Mouse (Mus musculus) cortical plate, adult 2 months (tissue): ENCODE measurements around the gene Mea1. TPM values are rescaled to one million over a fixed set of nuclear protein-coding genes. Genes with fewer than 3 reads are reported as not detected.

Experiments
- H3K27ac ChIP-seq: fragments of 200-500 bp; 2 replicates; pipeline ENCODE4 v1.5.1; 2012; ENCODE audit warnings: low read length, control low read depth, inconsistent platforms; ENCODE audit not compliant: insufficient read depth
- H3K4me1 ChIP-seq: fragments of 200-500 bp; 2 replicates; pipeline ENCODE4 v1.6.1; 2011; ENCODE audit warnings: low read length; ENCODE audit not compliant: control insufficient read depth, insufficient read depth
- H3K4me3 ChIP-seq: fragments of 200-500 bp; 2 replicates; pipeline ENCODE4 v1.5.1; 2011; ENCODE audit warnings: mild to moderate bottlenecking, low read length, control low read depth; ENCODE audit not compliant: insufficient read depth
- CTCF ChIP-seq: fragments of 200-500 bp; IDR thresholded peaks from 2 replicates; pipeline ENCODE4 v1.5.1; 2011; ENCODE audit warnings: mild to moderate bottlenecking, control low read depth, low read length; ENCODE audit not compliant: insufficient read depth; ENCODE audit errors: extremely low read depth
- POLR2A ChIP-seq: fragments of 200-500 bp; IDR thresholded peaks from 2 replicates; pipeline ENCODE4 v1.6.1; 2011; ENCODE audit warnings: mild to moderate bottlenecking, low read length, control low read depth; ENCODE audit not compliant: insufficient read depth; ENCODE audit errors: extremely low read depth
- polyA plus RNA-seq: library from polyadenylated mRNA; depleted of rRNA; stranded (reverse); fragments of >200 nt; gene quantifications from 2 replicates; pipeline ENCODE4 v1.2.3, GENCODE M21; 2012; rRNA removed

Mea1 gene
- polyA plus RNA-seq, result 154 and 157 TPM in 2 replicates

DNA sequence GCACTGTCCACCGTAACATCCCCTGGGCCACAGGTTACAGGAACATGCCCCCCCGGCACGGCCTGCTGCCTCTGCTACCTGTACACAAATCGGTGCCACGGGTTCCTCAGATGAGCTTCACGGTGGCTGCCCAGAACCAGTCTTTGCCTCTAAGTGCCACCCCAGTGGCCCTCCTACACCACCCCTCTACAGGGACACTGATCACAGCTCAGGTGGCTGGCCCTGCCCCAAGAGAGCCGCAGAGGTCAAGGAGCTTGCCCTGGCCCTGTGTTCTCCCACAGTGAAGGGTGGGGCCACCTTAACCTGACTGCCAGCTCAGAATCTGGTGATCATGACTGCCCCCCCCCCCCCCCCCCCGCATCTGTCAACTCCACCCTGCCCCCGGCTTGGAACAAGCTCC is at the start of gene Mea1:
Mea1 (plus strand) TSS at position 378 of the 400 bp plus-strand sequence.
- Histone ChIP-seq H3K4me3 (peak within 1 kb of the TSS; percentile 89), H3K27ac (no peak within 1 kb of the TSS), H3K4me1 (peaks cover 3% of the 10 kb centered on the region; the same call in 1 of the 2 replicates)
- TF ChIP-seq POLR2A (no peak), CTCF (no peak)

- H3K4me1 ChIP-seq, result no peaks in the 10 kb centered on the region; the same call in 1 of the 2 replicates
- TF ChIP-seq POLR2A, result no peak
- TF ChIP-seq CTCF, result no peak
- no peak overlapping the region for H3K27ac ChIP-seq
- H3K4me3 ChIP-seq, result peak overlapping the region; percentile 89; the same call in 1 of the 2 replicates
Measured at GRCm38 (mm10) chr17:46629685-46630441, 48.7 kb upstream of the Mea1 start.

DNA sequence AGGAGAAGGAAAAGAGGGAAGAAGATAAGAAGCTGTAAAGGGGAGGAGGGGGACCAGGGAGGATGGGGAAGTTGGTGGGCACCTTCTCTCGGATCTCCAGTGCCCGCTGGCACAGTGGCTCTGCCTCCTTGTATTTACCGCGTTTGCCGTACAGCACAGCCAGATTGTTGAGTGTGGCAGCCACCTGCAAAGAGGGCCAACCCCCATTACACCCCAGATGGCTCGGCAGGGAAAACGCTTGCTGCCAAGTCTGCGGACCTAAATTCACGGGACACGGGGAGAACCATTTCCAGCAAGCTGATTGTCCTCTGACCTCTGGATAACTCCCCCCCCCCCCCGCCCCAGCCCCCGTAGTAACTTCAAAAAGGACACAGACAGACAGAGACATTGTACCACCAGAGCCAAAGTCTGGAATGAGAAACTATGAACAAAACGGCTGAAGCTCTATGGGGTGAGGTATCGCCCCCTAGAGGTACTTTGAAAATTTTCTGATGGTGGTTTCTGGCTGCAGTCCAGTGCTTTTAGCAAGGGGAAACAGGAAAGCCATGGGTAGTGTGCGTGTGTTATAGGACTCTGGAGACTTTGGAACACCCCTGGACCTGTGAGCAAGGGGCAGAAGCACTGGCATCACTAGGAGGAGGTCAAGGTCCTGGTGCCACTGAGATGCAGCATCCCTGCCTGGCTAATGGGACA is 41.6 kb upstream of the Mea1 start:
- Histone ChIP-seq H3K4me3 (no peak overlapping the region), H3K27ac (no peak overlapping the region), H3K4me1 (peaks cover 7% of the 10 kb centered on the region)
- TF ChIP-seq POLR2A (no peak), CTCF (peak; percentile 60)

- Histone ChIP-seq H3K4me1 (peaks cover 7% of the 10 kb centered on the region), H3K4me3 (no peak overlapping the region), H3K27ac (no peak overlapping the region)
- TF ChIP-seq POLR2A, result no peak
- TF ChIP-seq CTCF, result no peak
Measured at GRCm38 (mm10) chr17:46639929-46640328, 38.7 kb upstream of the Mea1 start.

DNA sequence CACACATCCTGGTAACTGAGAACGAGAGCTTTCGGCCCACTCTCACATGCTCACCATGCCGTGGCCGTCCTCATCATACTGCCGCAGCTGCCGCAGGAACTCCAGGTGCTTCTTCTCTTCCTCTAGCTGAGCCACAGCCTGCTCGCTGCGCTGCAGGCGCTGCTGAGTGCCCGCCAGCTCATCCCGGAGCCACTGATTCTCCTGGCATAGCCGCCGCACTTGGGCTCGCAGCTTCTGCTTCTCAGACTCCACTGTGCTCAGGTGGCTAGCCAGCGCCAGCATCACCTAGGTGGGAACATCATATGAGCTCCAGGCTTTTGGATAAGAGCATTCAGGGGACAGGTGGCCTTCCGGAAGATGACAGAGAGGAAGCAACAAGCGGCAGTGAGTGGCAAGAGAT is 36.5 kb upstream of the Mea1 start:
- TF ChIP-seq CTCF (no peak), POLR2A (no peak)
- Histone ChIP-seq H3K27ac (no peak overlapping the region), H3K4me1 (peaks cover 3% of the 10 kb centered on the region; the same call in 1 of the 2 replicates), H3K4me3 (no peak overlapping the region)

- Histone ChIP-seq H3K4me1 (no peaks in the 10 kb centered on the region; the same call in 1 of the 2 replicates), H3K4me3 (no peak overlapping the region), H3K27ac (no peak overlapping the region)
- TF ChIP-seq CTCF, result no peak
- TF ChIP-seq POLR2A, result no peak
Measured at GRCm38 (mm10) chr17:46644152-46644805, 34.3 kb upstream of the Mea1 start.

DNA sequence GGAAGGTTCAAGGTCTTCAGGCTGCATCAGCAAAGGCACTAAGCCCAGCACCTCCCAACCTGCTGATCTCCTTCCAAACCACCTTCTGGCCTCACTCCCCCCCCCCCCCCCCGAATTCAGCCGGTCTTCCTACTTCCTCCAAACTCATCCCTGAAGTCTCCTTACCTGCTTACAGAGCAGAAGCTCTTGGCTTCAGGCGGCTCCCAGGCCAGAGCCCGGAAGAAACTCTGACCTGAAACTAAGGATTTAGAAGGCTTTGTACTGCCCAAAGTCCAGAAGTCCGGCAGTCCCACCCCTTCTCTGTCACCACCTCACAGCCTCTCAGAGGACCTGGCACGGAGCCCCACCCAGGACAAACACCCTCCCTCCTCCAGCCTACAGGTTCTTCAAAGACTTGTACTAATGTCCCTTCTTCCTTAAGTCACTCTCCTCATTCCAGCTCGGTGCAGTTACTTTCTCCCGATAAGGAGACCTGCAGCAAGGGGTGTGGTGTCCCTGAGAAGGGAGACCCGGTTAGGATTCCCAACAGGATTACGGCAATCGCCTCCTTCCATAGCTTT is 33.6 kb upstream of the Mea1 start:
- no peak for TF ChIP-seq POLR2A
- H3K27ac ChIP-seq, result no peak overlapping the region
- H3K4me1 ChIP-seq, result no peaks in the 10 kb centered on the region; the same call in 1 of the 2 replicates
- peak overlapping the region; percentile 60 for H3K4me3 ChIP-seq

- Histone ChIP-seq H3K27ac (peak within 1 kb of the TSS; percentile 55; the same call in 1 of the 2 replicates), H3K4me3 (peak within 1 kb of the TSS; percentile 60), H3K4me1 (no peaks in the 10 kb centered on the region; the same call in 1 of the 2 replicates)
- TF ChIP-seq CTCF (no peak), POLR2A (peak; percentile 91)
Measured at GRCm38 (mm10) chr17:46645561-46646321, 32.9 kb upstream of the Mea1 start, which contains the start of the genes Klc4 and Mrpl2. Gene Klc4, minus strand, starts transcription at chr17:46646022. Gene Mrpl2, plus strand, starts transcription at chr17:46646229.
